9 mouse cellular contexts compared by ENCODE assay signal in the genomic region with DNA sequence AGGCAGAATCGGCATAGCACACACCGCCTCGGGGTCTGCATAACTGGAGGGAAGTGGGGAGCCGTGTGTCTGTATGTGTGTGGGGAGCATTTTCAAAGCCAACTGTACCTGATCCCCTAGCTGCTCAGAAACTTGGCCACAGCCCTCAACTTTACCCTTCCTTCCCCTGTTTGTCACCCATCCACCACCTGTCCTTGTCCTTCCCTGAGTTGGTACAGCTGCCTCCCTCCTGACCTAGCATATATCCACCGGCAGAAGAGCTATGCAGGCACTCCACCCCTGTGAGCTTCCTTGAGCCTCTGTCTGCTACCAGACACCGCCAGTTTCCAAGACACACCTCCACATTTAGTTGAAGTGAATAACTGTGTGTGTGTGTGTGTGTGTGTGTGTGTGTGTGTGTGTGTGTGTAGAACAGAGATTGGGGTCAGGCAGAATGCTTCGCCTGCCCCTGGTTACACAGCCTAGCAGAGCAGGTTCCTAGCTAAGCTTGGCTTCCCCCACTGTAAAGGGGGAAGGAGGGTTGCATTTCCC. TPM values are rescaled to one million over a fixed set of nuclear protein-coding genes. Genes with fewer than 3 reads are reported as not detected.
A peak's percentile ranks its signal among the peaks of the same experiment; 100 is the strongest.
DNase-seq lines count a peak whose midpoint lies in the region; ATAC-seq and TF ChIP-seq lines count a peak whose summit lies in the region.
"Had no signal": no experiment of that assay in that cellular context is flagged by ENCODE, and none has a peak within 500 bp of the region (broad histone marks: within the 10 kb centered on the region; RNA-seq: fewer than 3 reads in every experiment).

No protein-coding gene starts in this region.

- no peaks in the 10 kb centered on the region for H3K9me3 ChIP-seq in intestine, embryonic 14.5 days (ENCODE audit: control insufficient read depth, low read length)
- no peaks in the 10 kb centered on the region for H3K9me3 ChIP-seq in intestine, postnatal 0 days (ENCODE audit: control insufficient read depth)
- no peaks in the 10 kb centered on the region for H3K9me3 ChIP-seq in embryonic facial prominence, embryonic 12.5 days
- H3K9me3 ChIP-seq in hindbrain, embryonic 14.5 days (ENCODE audit: control insufficient read depth, low read length), result no peaks in the 10 kb centered on the region
- no peaks in the 10 kb centered on the region for H3K9me3 ChIP-seq in midbrain, embryonic 16.5 days (replicated peaks; ENCODE audit: control insufficient read depth, low read length, poor library complexity, severe bottlenecking)

- no peak overlapping the region for H3K27ac ChIP-seq in intestine, embryonic 14.5 days (ENCODE audit: low read depth)
- H3K27ac ChIP-seq in intestine, postnatal 0 days (ENCODE audit: low read depth, low read length), result no peak overlapping the region
- peak overlapping the region; percentile 58; the same call in 1 of the 2 replicates for H3K27ac ChIP-seq in embryonic facial prominence, embryonic 12.5 days
- H3K27ac ChIP-seq in hindbrain, embryonic 14.5 days, result peak overlapping the region; percentile 59
- no peak overlapping the region for H3K27ac ChIP-seq in midbrain, embryonic 16.5 days (ENCODE audit: low read length)

- H3K9ac ChIP-seq in intestine, embryonic 14.5 days (ENCODE audit: low read length), result no peak overlapping the region
- no peak overlapping the region for H3K9ac ChIP-seq in intestine, postnatal 0 days (ENCODE audit: low read depth, low read length)
- no peak overlapping the region for H3K9ac ChIP-seq in embryonic facial prominence, embryonic 12.5 days
- H3K9ac ChIP-seq in hindbrain, embryonic 14.5 days, result peak overlapping the region; percentile 1; the same call in 1 of the 2 replicates
- no peak overlapping the region for H3K9ac ChIP-seq in midbrain, embryonic 16.5 days (ENCODE audit: low read depth, low read length)

- H3K27me3 ChIP-seq in intestine, embryonic 14.5 days (replicated peaks; ENCODE audit: control insufficient read depth, insufficient read depth, low read length), result no peaks in the 10 kb centered on the region
- no peaks in the 10 kb centered on the region for H3K27me3 ChIP-seq in intestine, postnatal 0 days (replicated peaks; ENCODE audit: control insufficient read depth, insufficient read depth, low read length)
- H3K27me3 ChIP-seq in embryonic facial prominence, embryonic 12.5 days, result no peaks in the 10 kb centered on the region
- H3K27me3 ChIP-seq in hindbrain, embryonic 14.5 days (ENCODE audit: control insufficient read depth, insufficient read depth, low read length), result no peaks in the 10 kb centered on the region
- H3K27me3 ChIP-seq in midbrain, embryonic 16.5 days (ENCODE audit: control insufficient read depth, insufficient read depth, low read depth, low read length), result no peaks in the 10 kb centered on the region

- no peak overlapping the region for H3K4me2 ChIP-seq in intestine, embryonic 14.5 days (ENCODE audit: low read length)
- H3K4me2 ChIP-seq in intestine, postnatal 0 days (replicated peaks; ENCODE audit: low read depth), result no peak overlapping the region
- no peak overlapping the region for H3K4me2 ChIP-seq in embryonic facial prominence, embryonic 12.5 days (replicated peaks)
- H3K4me2 ChIP-seq in hindbrain, embryonic 14.5 days (replicated peaks), result no peak overlapping the region
- H3K4me2 ChIP-seq in midbrain, embryonic 16.5 days (ENCODE audit: low read length), result no peak overlapping the region

- TF ChIP-seq CTCF in intestine, postnatal 0 days (IDR thresholded peaks at IDR 0.05; ENCODE audit: low read depth), result no peak

- no peak for DNase-seq in intestine, embryonic 14.5 days (ENCODE audit: low spot score)
- no peak for DNase-seq in hindbrain, embryonic 14.5 days (ENCODE audit: low spot score)
- DNase-seq in B cell, adult 2 months, result no peak
- DNase-seq: layer of hippocampus, postnatal 36 days; lung, adult 18-20 months had no signal

- peaks cover 39% of the 10 kb centered on the region for H3K4me1 ChIP-seq in intestine, embryonic 14.5 days (replicated peaks; ENCODE audit: control insufficient read depth, insufficient read depth, low read length)
- H3K4me1 ChIP-seq in intestine, postnatal 0 days (replicated peaks; ENCODE audit: control insufficient read depth, insufficient read depth, low read length), result no peaks in the 10 kb centered on the region
- peaks cover 60% of the 10 kb centered on the region for H3K4me1 ChIP-seq in embryonic facial prominence, embryonic 12.5 days
- peaks cover 52% of the 10 kb centered on the region for H3K4me1 ChIP-seq in hindbrain, embryonic 14.5 days (replicated peaks; ENCODE audit: control insufficient read depth, insufficient read depth, low read length)
- peaks cover 9% of the 10 kb centered on the region; the same call in 1 of the 2 replicates for H3K4me1 ChIP-seq in midbrain, embryonic 16.5 days (ENCODE audit: control insufficient read depth, insufficient read depth, low read length)

- H3K36me3 ChIP-seq in intestine, embryonic 14.5 days (ENCODE audit: control insufficient read depth, insufficient read depth, low read length), result no peaks in the 10 kb centered on the region
- peaks cover 13% of the 10 kb centered on the region; the same call in 1 of the 2 replicates for H3K36me3 ChIP-seq in intestine, postnatal 0 days (ENCODE audit: control insufficient read depth, insufficient read depth)
- H3K36me3 ChIP-seq in embryonic facial prominence, embryonic 12.5 days, result no peaks in the 10 kb centered on the region
- no peaks in the 10 kb centered on the region for H3K36me3 ChIP-seq in hindbrain, embryonic 14.5 days (replicated peaks; ENCODE audit: control insufficient read depth, insufficient read depth)
- no peaks in the 10 kb centered on the region for H3K36me3 ChIP-seq in midbrain, embryonic 16.5 days (ENCODE audit: control insufficient read depth, insufficient read depth, low read length)

- peak; percentile 21; the same call in 1 of the 2 replicates for ATAC-seq in intestine, embryonic 14.5 days (replicated peaks; ENCODE audit: low FRiP score, low TSS enrichment, low read depth)
- ATAC-seq in intestine, postnatal 0 days, result no peak
- peak; percentile 48; the same call in 1 of the 2 replicates for ATAC-seq in embryonic facial prominence, embryonic 12.5 days (ENCODE audit: insufficient number of reproducible peaks, insufficient read depth, low FRiP score, low TSS enrichment)
- no peak for ATAC-seq in hindbrain, embryonic 14.5 days (ENCODE audit: low FRiP score)
- ATAC-seq in midbrain, embryonic 16.5 days, result peak; percentile 43; the same call in 1 of the 2 replicates
- no peak for ATAC-seq in activated CD4-positive, CD25-positive, alpha-beta regulatory T cell, adult 4 months

- no peak overlapping the region for H3K4me3 ChIP-seq in intestine, embryonic 14.5 days (ENCODE audit: low read depth, low read length)
- H3K4me3 ChIP-seq in intestine, postnatal 0 days (ENCODE audit: low read depth, low read length), result no peak overlapping the region
- H3K4me3 ChIP-seq in embryonic facial prominence, embryonic 12.5 days, result no peak overlapping the region
- no peak overlapping the region for H3K4me3 ChIP-seq in hindbrain, embryonic 14.5 days (replicated peaks; ENCODE audit: low read length)
- no peak overlapping the region for H3K4me3 ChIP-seq in midbrain, embryonic 16.5 days (ENCODE audit: low read depth, low read length)

- 38% methylated on average over 7 of the region's 7 CpGs for WGBS in intestine, embryonic 14.5 days
- 58% methylated on average over 7 of the region's 7 CpGs for WGBS in intestine, postnatal 0 days
- WGBS in embryonic facial prominence, embryonic 12.5 days, result 58% methylated on average over 7 of the region's 7 CpGs
- 66% methylated on average over 7 of the region's 7 CpGs for WGBS in hindbrain, embryonic 14.5 days
- WGBS in midbrain, embryonic 16.5 days, result 66% methylated on average over 7 of the region's 7 CpGs

RNA-seq across cellular contexts. Expression of gene Slc25a51, which starts 27.9 kb away (rescaled TPM):
- polyA plus RNA-seq in intestine, embryonic 14.5 days (2014; fragmentation: Nextera tagmentation; extraction: Ambion mirVana), result 46.7 and 67.0 TPM in 2 replicates
- 39.7 and 40.9 TPM in 2 replicates for polyA plus RNA-seq in intestine, postnatal 0 days (2015; fragmentation: Nextera tagmentation; extraction: Ambion mirVana)
- polyA plus RNA-seq in embryonic facial prominence, embryonic 12.5 days (2016; fragmentation: Nextera tagmentation; extraction: Ambion mirVana), result 79.8 and 80.5 TPM in 2 replicates
- 69.3 and 79.1 TPM in 2 replicates for polyA plus RNA-seq in hindbrain, embryonic 14.5 days (2014; fragmentation: Nextera tagmentation; extraction: Ambion mirVana)
- polyA plus RNA-seq in midbrain, embryonic 16.5 days (2015; fragmentation: Nextera tagmentation; extraction: Ambion mirVana), result 70.6 and 72.5 TPM in 2 replicates
- polyA plus RNA-seq in activated CD4-positive, CD25-positive, alpha-beta regulatory T cell, adult 4 months (2017; shearing (Covaris generic)), result 10 to 100 TPM; 35.3 to 49.7 TPM

Comparison
In these comparisons a context has a peak if more than half of its experiments do, and no peak if none do; other contexts are left out.
1. ATAC-seq: peak in intestine, embryonic 14.5 days (single experiment), embryonic facial prominence, embryonic 12.5 days (single experiment) and midbrain, embryonic 16.5 days (single experiment); none in intestine, postnatal 0 days (single experiment), hindbrain, embryonic 14.5 days (single experiment) and activated CD4-positive, CD25-positive, alpha-beta regulatory T cell, adult 4 months (single experiment).
2. H3K27ac ChIP-seq: peak in embryonic facial prominence, embryonic 12.5 days (single experiment) and hindbrain, embryonic 14.5 days (single experiment); none in intestine, embryonic 14.5 days (single experiment), intestine, postnatal 0 days (single experiment) and midbrain, embryonic 16.5 days (single experiment).